Mouse (Mus musculus) embryo, embryonic 9.5 days (tissue): ENCODE results near the gene Ctns.

Experiments
- DNase-seq: peaks from one replicate; pipeline ENCODE4 v3.0.0-alpha.2; 2017; ENCODE audit errors: extremely low spot score

Gene Ctns

DNA sequence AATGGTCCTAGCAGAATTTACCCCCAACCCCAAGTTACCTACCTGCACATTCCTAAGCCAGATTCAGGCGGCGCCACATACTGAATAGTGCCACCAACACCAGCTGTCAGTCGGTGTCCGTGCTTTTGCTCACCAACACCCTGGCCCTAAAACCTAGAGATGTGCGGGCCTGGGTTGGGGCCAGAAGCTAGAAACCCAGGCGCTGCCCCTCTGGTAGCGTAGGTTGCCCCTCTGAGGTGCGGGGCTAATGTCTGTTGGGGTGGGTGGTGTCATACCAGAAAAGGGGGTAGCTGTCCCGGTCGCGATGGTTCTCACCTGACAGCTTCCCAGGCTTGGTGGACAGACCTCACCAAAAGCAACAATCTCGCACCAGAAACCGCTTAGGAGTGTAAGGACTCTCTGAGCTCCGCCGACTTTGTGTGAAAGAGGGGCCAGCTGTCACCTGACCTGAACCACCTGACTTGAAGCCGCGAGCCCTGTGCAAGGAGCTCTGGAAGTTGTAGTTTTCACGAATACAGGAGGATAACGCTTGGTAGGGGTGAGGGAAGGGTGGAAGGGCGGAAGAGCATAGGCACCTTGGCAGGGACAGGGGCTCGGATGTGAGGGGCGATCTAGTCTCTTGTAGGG, at the start of gene Ctns:
Ctns (minus strand) TSS at position 440 of the 627 bp plus-strand sequence.
- DNase-seq = no peak

DNA sequence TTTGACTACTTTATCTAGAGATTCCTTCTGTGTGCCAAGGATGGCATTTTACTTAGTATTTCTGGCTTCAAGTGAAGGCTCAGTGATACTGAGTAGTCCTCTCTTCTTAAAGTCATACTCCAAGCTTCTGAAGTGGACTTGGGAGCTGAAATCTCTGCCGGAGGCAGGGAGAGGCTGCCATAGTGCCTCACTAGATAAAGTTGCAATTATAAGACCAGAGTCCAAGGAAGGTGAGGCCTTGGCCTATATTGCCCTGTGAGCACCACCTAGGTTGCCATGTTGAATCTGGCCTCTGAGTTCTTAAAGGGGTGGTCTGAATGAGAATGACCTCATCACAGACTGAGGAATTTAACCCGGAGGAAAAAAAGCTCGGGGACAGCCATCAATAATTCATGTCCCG, 43.9 kb upstream of the Ctns start:
- no peak for DNase-seq

DNA sequence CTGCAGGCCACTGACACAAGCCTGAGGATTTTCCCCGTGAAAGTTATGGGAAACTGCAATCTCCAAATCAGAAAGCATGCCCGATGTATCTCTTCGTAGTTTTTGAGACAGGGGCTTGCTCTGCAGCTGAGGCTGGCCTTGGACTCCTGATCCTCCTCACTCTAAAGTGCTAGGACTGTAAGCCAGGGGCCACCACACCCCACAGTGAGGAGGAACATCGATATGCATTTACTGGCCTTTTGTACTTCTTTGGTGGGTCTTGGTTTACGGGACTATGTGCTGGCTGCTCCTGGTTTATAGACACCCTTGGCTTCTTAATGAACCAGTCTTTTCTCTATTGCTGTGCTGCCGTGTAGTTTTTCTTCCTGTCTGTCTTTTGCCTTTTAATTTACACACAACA, 43.4 kb upstream of the Ctns start:
- no peak for DNase-seq

DNA sequence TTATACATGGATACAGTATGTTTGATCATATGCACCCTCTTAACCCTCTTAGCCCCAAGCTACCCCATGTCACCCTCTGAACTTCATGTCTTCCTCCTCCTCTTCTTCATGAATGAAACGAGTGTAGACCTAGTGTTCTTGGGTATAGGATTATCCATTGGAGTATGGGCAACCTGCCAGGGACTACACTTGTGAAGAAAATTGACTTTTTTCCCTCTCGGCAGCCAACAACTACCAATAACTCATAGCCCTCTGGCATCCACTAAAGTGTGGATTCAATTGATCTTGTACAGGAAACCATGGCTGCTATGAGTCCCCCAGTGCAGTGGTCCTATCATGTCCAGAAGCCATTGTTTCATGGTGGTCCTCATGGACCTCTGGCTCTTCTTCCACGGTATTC, 37.9 kb upstream of the Ctns start:
- no peak for DNase-seq

- no peak for DNase-seq
These were observed 37.3 kb upstream of the Ctns start for GRCm38 (mm10) chr11:73235990-73236701.

DNA sequence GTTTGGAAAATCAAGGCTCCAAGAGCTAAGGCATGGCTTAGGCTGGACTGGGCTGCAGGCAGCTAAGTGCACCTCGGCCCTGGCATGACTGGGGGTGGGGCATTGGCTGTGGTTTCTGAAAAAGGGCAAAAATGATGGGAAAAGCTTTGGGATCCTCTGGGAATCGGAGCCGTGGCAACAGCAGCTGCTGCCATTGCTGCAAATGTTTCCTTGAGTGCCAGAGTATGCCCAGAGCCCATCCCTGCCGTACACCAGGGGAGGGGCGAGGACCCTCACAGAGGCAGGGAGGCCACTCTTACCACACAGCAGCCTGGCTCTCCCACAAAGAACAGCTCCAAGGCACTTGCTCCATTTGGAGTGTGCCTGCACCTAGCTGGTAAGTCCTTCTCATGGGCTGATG, 35.1 kb upstream of the Ctns start, which contains the start of gene Trpv1:
Trpv1 (plus strand) TSS at position 301 of the 400 bp plus-strand sequence.
- DNase-seq = no peak

- DNase-seq = no peak
These were observed 33.7 kb upstream of the Ctns start for GRCm38 (mm10) chr11:73232513-73232912.

GRCm38 (mm10) chr11:73230081-73230480, 31.2 kb upstream of the Ctns start:
- no peak for DNase-seq

DNA sequence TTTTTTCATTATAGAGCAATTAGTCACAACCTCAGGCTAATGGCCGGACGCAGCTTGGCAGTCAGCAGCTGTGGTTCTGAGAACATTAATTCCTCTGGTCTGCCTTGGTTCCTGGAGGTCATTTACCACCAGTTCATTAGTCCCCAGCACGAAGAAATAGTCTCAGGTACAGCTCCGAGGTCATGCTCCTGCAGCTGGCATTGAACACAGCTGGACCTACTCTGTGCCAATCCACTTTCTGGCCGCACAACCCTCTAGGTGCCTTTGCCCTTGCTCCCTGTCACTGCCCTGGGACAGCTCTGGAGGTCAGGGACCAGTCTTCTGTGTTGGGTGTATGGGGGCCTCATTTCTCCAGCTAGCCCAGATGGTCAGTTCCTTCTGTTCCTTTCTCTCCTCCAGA, 30.0 kb upstream of the Ctns start:
- no peak for DNase-seq

- DNase-seq = no peak
These were observed 27.0 kb upstream of the Ctns start for GRCm38 (mm10) chr11:73225856-73226255.

GRCm38 (mm10) chr11:73223966-73224365, 25.1 kb upstream of the Ctns start:
- DNase-seq = no peak

- no peak for DNase-seq
These were observed 24.0 kb upstream of the Ctns start for GRCm38 (mm10) chr11:73222846-73223245.

DNA sequence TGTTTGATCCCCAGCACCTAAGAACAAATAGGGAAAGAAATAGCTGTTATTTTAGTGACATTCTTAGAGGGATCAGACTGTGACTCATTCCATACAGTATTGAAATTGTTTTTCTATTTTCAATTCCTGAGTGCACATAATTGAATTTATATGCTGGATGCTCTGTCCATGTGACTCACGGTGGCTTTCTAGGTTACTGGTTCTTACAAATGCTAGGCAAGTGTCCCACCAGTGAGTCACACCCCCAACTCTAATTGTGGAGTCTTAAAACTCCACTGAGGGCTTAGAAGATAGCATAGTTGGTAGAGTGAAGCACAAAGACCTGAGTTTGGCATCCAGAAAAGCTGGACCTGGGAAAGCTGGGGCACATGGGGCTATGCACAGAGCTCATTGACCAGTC, 21.8 kb upstream of the Ctns start:
- DNase-seq = no peak

DNA sequence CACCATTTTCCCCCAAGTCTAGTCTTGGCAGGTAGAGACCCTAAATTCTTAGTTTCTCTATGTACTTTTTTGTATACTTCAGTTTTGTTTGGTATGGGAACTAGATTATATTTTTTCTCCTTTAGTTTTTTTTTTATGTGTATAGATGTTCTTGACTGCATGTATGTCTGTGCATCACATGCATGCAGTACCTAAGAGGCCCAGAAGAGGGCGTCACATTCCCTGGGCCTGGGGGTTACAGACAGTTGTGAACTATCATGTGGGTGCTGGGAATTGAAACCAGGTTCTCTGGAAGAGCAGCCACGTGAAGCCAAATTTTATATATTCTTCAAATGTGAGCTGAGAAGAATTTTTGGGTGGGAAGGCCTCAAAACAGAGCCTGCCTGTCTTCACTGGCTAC, 20.8 kb upstream of the Ctns start:
- DNase-seq = no peak

GRCm38 (mm10) chr11:73213956-73214355, 15.1 kb upstream of the Ctns start:
- no peak for DNase-seq

DNA sequence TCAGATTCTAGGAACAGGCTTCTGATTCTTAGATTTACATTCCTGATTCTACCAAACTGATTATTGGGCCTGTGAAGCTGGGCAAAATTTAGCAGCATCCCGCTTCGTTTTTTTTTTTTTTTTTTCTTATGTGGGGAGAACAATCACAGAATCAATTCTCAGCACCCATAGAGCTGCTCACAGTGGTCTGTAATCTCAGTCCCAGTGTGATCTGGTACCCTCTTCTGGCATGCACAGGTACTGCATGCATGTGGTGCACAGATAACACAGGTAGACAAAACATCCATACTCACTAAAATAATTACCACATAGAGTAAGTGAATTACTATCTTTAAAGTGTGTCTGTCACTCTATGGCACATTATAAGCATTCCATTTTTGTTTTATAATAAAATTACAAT, 8.8 kb upstream of the Ctns start:
- DNase-seq = no peak

GRCm38 (mm10) chr11:73205194-73205593, 6.4 kb upstream of the Ctns start:
- DNase-seq = no peak

DNA sequence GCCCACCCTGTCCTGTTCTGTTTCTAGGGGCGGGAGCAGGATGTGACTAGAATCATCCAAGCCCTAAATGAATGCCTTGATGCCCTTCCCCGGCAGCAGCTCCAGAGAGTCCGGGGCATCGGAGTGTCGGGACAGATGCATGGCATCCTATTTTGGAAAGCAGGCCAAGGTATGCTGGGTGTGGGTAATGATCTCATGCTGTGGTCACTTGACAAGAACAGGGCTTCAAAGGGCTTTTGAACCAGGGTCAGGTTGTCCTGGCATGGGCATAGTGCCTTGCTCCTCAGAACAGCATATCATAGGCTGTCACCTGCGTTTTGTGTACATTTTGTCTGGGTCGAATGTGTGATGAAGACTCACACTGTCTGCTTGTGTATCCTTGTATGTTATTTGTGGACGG, 5.1 kb upstream of the Ctns start:
- DNase-seq = no peak

- DNase-seq = no peak
These were observed 2.8 kb upstream of the Ctns start for GRCm38 (mm10) chr11:73201597-73201996.

DNA sequence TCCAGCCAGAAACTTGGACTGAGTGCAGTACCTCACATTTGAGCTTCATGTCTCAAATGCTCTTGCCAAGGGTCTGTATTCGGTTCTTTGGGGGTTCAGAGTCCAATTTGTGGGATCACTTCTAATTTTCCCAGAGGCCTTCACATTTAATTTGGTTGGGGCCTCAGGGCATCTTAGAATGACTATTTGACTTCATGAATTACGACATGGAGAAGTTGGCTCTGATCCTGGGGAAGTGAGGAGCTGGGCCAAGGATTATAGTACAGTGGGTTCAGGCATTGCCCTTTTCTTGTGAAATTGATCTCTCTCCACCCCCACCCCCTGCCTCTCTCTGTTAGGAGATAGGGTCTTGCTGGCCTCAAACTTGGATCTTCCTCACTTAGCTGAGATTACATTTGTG, 2.2 kb upstream of the Ctns start:
- no peak for DNase-seq

DNA sequence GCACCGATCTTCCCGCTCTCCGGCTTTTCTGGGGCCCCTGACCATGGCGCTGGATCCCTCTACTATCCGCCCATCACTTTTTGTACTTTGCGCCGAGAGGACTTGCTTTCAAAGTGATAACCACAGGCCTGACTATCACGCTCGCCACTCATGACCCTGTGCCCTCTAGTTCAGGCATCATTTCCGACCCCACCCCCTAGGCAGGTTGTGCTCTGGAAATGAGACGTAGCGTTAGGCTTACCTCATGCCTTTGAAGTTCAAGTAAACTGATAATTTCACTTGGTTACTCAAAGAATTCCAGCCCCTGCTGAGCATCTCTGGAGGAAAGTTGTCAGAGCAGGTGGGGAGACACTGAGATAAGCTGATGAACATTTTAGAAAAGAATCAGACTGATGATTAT, 1.0 kb upstream of the Ctns start:
- DNase-seq = no peak

DNA sequence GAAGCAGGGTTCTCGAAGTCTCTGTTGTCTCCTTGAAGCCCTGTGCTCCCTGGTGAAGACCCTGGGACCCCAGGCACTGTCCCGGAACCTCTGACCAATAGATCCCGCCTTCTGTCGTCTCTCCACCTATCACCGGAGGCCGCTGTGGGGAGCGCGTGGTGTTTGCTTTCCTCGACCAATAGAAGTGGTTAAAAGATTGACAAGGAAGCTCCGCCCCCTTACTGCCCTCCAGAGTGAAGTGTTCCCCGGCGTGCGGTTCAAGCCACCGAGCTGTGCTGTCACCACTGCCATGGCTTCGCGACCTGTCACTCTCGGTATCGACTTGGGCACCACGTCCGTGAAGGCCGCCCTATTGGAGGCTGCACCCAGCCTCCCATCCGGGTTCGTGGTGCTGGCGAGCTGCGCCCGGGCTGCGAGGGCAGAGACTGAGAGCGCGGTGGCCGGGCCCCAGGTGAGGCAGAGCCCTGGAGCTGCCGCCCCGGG, 429 bp upstream of the Ctns start, which contains the start of gene Shpk:
Shpk (plus strand) TSS at position 231 of the 483 bp plus-strand sequence.
- peak; percentile 93 for DNase-seq

- DNase-seq = no peak
These were observed 652 bp downstream of the Ctns start for GRCm38 (mm10) chr11:73198190-73198589.
